Mouse (Mus musculus) cerebellum, adult 2 months (tissue): ENCODE measurements around the gene Lrp3.

ENCODE experiments used
- CTCF ChIP-seq: fragments of 200-500 bp; IDR thresholded peaks from 2 replicates; pipeline ENCODE4 v1.5.1; 2011; ENCODE audit warnings: low read depth, mild to moderate bottlenecking, control low read depth, low read length, moderate library complexity, borderline replicate concordance; ENCODE audit not compliant: insufficient read depth
- POLR2A ChIP-seq: fragments of 200-500 bp; IDR thresholded peaks from 2 replicates; pipeline ENCODE4 v1.6.1; 2011; ENCODE audit warnings: low read length, control low read depth, borderline replicate concordance; ENCODE audit not compliant: insufficient read depth

DNA sequence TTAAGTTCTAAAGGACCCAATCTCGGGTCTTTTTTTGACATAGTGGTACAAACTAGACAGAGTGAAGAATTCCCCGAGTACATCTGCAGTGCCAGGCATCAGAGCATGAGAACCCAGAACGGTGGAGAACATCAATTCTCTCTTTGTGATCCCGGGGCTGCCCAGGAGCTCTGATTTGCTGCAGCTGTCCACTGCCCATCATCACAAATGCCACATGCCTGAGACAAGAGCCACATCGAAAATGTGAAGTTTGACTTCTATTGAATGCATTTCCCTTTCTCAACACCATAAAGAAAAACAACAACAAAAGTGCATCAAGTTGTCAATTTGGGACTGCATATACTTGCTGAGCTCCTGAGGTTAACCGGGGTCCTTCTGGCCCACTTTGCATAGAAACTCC, 52.9 kb downstream of the Lrp3 start:
- TF ChIP-seq CTCF, result no peak
- TF ChIP-seq POLR2A, result no peak
